Mouse (Mus musculus) brain, embryonic 18.5 days (tissue): ENCODE measurements around the gene Atg4c.

ENCODE experiments used
- DNase-seq: peaks from one replicate; pipeline ENCODE4 v3.0.0-alpha.2; 2012; ENCODE audit warnings: low read depth, low spot score

Gene Atg4c

DNA sequence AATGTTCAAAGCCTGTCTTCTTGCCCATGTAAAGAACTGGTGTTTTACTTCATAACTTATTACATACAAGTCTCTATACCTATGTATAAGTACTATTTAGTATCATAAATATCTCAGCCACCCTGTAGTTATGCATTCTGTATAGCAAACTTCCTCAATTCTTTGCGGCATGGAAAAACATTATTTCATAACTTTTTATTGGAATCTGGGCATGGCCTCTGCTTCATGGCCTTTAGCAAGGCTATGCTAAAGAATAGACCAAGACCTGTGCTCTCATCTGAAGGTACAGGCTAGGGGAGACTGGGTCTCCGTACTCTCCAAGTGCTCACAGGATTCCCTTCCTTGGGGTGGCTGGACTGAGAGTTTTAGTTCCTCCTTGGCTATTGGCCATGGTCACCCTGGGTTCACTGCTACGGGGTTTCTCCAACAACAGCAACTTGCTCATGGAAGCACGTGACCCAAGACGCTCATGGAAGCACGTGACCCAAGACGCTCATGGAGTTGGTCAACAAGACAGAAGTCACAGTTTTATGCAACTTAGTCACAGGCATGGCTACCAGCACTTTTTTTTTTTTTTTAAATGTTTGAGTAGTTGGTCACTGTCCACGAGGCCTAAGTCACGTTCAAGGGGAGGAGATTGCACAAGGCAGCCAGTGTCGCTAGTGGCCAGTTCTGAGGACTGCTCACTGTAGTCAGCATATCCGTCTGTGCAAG, 7.2 kb upstream of the Atg4c start:
- DNase-seq = no peak

DNA sequence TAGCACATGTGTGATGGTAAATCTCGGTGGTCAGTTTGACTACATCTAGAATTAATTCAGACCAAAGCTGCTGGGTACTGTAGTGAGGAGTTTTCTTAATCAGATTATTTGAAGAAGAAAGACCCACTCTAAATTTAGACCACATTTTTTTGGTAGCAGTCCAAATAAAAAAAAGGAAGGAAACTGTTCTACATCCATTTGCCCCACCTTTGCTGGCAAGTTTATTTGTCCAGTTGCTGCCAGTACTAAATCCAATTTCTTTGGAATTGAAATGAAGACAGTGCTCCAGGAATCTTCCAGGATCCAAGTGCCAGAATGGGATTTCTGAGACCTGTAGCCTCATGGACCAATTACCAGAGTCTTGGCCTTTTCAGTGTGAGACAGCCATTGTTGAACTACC, 1.1 kb upstream of the Atg4c start:
- no peak for DNase-seq

DNA sequence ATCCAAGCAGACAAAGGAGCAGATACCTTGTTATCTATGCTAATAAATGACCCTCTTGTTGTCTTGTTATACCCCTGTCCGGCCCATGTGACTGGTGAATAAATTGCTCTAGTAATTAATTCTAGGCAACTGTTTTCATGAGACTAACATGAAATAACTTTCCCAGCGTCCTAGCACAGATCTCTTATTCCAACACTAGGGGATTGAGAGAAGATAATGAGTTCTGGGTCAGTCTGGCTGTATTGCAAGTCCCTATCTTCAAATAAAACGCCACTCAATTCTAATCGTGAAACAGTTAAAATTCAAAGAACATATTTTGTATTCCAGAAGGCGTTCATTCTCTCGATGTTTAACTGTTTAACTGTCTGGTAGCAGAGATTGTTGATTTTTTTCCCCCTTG, 520 bp upstream of the Atg4c start:
- no peak for DNase-seq

DNA sequence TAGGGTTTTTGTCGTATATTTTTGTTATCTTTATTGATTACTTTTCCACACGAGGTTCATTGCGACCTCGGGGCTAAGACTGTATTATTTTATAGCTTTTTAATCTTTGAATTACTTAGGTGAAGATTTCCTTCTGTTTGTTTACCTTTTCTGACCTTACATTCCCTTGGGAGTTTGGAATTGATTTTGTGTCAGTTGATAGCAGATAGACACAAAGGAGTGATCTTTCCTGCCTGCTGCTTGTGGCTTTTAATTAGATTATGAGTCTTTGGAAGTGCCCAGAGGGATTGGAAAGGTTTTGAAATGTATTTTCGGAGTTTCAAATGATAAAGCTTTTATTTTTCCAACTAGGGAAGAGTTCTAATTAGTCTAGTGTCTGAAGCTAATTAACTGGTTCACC, 1.1 kb downstream of the Atg4c start:
- DNase-seq = no peak

DNA sequence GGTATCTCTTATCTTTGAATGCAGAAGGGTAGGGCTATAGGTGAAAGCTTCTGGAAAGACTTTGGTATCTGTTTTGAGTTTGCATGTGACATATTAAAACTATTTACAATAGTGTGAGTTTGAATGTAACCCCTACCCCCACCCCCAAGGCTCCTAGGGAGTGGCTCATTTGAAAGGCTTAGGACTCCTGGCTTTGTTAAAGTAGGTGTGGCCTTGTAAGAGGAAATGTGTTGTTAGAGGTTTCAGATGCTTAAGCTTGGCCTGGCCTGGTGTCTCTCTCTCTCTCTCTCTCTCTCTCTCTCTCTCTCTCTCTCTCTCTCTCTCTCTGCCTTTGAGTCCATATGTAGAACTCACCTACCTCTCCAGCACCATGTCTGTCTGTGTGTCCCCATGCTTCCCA, 5.0 kb downstream of the Atg4c start:
- no peak for DNase-seq

DNA sequence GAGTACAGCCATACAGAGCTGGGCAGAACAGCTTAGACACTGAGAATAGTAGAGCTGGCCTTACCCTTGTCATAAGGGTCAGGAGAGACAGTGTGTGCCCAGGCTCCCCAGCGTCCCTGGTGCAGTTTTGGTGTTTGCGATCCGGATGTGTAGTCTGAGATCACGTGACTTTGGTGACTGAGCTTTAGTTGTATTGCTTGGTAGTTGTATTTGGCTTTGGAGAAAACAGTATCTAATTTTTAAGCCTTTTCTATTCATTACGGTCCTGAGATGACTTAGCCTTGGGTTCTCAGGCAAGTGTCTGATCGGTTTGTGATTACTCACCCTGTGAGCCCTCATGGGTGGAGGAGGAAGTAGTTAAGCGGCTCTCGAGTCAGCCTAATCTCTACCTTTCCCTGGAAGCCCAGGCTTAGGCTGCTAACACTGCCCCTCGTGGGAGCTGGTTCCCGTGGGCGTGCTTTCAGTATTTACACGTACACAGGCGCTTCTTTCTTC, 6.1 kb downstream of the Atg4c start:
- DNase-seq = no peak

DNA sequence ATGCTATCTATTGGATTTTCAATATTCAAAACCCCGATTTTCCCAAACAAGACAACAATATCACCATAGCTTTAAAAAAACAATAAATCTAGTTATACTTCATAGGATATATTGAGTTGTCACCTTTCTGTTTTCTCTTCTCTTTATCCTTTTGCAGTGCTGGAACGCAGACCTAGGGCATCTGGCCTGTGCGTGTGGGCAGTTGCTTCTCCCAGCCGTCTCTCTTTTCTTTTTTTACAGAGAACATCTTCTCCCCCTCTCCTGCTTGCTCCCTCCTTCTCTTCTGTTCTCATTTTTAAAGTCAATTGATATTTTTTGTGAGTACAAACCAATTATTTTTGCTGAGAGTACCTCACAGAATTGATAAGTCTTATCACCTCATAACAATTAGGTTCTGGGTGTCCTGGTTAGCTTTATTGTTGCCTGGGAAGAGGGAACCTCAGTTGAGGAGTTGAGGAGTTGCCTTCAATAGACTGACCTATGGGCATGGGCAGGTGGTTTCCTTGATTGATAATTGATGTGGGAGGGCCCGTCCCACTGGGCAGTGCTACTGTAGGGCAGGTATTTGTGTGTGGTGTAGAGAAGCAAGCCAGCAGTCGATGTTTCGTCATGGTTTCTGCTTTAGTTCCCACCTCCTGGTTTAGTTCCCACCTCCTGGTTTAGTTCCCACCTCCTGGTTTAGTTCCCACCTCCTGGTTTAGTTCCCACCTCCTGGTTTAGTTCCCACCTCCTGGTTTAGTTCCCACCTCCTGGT, 6.8 kb downstream of the Atg4c start:
- DNase-seq = no peak

DNA sequence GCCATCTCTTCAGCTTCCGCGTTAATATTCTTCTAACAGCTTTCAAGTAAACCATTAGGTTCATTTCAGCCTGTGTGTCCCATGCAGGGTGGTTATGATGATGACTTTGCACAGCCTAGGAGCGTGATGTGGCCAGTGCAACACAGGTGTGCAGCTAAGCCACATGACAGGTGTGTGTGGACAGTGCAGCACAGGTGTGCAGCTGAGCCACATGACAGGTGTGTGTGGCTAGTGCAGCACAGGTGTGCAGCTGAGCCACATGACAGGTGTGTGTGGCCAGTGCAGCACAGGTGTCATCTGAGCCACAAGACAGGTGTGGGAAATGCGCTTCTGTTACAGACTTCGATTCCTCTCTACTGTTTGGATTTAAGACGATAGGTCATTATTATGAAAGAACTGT, 12.0 kb downstream of the Atg4c start:
- no peak for DNase-seq

DNA sequence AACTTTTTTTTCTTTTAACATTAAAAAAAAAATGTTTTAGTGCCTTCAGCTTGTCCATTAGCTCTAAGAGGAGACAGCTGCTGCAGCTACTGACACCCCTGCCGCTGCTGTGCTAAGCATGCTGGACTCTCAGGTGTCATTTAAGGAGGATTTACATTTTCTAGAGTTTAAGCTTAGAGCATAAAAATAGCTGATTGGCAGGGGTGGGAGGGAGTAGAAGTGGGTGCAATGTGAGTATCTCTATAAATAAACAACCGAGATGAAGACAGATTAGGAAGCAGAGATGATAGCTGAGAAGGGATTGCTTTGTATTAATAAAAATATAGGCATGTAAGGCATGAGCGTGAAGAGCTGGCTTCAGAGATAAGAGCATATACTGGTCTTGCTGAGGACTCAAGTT, 12.6 kb downstream of the Atg4c start:
- DNase-seq = no peak

DNA sequence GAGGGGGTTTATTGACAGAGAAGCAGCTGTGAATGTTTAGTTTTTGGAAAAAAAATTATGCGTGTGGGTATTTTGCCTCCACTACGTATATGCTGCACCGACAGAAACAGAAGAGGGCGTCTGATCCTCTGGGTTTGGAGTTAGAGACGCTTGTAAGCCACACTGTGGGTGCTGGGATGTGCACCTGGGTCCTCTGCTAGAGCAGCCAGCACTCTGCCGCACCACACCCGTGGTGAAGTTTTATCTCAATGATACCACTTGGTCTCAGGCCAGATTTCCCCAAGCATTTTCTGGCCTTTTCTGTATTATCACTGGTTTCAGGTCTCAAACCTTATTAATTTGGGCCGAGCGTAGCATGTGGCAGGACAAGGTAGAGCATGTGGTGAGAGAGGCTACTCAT, 16.4 kb downstream of the Atg4c start:
- DNase-seq = no peak

DNA sequence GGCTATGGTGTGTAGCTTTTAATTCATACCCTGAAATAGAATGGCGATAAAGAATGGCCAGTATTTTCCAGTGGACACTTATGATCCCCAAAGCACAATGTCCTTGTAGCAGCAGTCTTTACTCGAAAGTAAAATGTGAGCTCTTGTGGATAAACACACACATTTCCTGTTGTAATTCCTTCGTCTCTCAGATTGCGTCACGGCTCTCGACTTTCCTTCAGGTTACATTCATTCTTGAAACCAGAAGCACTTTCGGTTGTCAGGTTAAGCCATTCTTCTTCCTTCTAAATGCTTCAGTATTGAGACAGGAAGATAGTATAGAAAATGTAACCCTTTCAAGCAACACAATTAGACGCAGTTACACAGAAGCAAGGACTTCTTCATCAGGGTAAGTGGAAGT, 17.9 kb downstream of the Atg4c start:
- no peak for DNase-seq

DNA sequence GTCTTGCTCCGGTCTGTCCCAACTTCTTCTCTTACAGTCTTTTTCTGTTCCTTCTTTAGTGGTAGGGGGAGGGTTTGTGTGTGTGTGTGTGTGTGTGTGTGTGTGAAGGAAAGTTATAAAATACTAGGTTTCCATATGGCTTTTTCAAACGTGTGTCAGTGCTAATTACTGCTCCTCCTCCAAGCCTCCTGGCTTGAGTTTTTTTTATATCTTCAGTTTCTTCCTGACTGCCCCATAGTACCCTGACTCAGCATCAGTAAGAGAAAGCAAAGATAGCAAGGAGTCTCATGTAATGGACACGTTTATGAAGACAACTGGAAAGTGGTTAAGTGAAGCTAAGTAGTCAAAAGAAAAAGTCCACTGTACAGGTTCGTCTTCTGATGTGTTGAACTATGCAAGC, 19.4 kb downstream of the Atg4c start:
- DNase-seq = no peak

DNA sequence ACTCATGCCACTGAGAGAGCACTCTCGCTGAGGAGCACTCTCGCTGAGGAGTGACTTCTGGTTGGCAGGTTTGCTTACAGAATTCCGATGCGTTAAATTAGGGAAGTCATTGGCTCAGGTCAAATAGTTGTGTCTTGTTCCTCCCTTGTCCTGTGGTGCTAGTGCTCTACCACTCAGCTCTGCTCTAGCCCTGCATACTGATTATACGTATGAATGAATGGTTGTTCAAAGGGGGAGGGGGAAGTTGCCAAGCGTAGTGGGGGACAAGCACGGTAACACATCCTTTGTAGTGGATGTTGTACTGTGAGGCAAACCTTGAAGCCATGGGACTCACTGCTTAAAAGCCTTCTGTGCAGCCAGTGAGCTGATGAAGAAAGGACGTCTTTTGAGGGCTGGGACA, 28.5 kb downstream of the Atg4c start:
- no peak for DNase-seq

DNA sequence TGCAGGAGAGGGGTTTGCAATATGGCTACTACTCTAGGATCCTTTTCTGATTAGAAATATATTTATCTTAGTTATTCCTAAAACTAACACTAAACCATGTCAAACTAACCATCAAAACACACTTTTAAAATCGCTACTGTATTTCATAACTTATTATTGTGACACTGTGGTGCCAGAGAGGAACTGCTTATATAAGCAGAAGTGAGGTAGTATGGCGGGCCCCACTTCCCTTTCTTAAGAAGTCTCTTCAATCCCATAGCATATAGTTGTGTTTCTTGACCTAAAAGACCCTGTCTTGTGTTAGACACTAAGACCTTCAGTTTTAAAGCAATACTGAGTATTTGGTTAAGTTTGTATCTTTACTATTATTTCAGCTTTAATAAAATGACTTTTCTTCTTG, 31.1 kb downstream of the Atg4c start:
- no peak for DNase-seq

DNA sequence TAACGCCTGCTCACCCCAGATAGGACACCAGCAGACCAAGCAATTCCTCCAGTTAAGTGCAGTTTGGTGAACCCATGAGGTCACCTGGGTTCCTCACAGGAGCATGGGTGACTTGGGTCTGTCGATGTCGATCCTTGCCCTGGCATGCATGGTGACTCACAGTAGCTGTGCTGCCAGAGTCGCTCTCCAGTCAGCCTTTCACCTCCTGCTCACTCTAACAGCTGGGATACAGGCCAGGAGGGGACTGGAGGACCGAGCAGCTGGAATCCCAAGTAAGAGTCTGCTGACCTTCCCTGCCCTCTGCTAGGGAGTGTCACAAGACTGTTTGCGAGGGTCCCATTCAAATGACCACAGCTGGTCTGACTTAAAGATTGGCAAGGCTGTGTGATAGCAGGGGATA, 33.5 kb downstream of the Atg4c start:
- DNase-seq = no peak

DNA sequence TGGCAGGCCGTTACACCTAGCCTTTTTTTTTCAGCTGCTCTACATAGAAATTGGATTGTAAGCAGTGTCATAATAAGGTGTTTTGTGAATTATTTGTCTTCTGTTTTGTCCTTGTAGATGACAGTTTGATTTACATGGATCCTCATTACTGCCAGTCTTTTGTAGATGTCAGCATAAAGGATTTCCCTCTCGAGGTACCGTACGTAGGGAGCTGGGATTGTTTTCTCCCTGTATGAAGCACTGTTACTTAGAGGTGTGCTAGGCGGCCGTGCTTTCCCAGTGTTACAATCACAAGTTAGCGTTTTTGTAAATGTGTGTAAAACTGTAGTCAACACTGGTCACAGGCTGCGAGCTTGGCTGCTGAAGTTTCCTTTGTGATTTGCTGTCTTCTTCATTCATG, 35.6 kb downstream of the Atg4c start:
- DNase-seq = no peak

DNA sequence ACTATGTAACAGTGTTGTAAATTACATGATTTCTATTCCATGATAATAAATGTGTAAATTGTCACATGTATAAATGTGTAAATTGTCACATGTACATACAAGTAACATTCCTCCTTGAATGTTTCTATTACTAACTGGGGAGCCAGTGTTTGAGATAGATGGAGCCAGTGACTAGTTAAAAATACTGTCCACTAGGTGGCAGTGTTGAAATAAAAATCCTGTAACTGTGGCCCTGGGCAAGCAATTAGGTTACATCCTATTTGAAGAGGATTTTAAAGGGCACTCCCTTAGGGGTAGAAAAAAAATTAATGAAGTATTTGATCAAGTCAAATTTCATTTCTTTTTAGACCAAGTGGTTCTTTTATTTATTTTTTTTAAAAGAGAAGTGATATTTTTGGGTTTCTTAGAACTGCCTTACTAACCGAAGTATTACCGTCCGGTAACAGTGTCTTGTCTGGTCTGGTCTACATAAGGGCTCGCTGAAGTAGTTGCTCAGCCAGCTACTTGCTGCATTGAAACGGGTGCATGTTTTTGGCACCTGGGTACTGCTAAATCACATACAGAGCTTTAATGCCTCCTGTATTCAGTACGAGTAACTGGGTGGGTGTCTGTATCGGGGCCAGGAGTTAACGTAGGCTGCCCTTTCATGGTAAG, 41.6 kb downstream of the Atg4c start:
- DNase-seq = peak; percentile 42

DNA sequence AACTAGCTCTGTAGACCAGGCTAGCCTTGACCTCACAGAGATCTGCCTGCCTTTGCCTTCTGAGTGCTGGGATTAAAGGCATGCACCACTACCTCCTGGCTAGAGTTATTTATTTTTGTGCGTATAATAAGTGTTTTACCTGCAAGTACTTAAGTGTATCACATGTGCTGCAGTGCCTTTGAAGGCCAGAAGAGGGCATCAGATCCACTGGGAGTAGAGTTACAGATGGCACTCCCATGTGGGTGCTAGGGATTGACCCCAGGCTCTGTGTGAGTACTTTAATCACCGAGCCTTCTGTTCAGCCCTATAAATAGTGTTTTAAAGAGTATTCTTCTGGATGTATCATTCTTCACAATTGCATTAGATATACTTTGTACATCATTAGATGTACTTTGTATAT, 44.6 kb downstream of the Atg4c start:
- DNase-seq = no peak

DNA sequence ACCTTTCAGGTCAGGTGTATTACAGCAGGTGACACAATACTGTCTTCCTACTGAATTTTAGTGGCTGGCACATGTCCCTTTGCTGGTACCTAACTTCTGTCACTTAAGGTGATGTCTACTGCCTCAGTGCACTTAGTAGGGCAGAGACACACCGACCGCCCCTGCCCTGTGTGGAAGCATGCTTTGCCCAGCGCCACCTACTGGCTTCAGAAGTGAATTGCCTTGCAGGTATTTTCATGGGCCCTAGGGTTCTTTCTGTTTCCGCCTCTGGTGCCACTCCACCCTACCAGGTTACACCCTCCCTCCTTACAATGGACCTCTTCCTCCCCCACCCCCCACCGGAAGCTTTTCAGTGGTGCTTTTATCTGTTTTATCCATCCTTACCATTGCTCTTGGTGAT, 47.9 kb downstream of the Atg4c start:
- no peak for DNase-seq

DNA sequence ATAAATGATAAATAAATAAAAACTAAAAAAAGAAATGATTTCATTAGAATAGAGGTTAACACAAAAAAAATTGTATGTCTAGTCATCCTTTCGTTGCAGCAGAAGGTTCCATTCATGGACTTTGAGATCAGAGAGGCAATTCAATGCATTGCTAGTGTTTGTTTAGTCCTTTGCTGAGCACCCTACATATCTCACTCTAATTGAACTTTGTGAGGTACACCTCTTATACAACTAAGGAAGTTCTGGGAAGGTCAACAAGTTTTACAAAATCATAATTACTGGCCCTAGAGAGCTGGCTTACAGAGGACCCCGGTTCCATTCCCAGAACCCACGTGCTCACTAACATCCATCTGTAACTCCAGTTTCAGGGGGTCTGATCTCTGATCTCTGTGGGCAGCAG, 55.6 kb downstream of the Atg4c start:
- no peak for DNase-seq

DNA sequence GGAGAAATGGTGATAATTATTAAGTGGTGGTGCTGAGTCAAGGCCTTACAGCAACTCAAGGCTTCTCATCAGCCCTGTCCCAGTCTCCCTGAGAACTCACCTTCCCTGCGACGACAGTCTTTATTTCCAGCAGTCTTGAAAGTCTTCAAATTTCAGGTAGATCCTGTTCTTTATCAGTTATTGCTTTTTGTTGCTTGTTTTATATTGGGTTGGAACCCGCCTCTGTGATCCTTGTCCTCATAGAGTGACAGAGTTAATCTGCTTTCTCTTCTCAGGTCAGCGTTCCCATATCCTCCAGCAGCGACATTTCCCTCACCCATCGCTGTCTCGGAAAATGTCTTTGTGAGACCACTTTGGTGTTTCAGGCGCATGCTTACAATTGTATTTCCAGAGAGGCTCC, 56.1 kb downstream of the Atg4c start:
- DNase-seq = no peak

DNA sequence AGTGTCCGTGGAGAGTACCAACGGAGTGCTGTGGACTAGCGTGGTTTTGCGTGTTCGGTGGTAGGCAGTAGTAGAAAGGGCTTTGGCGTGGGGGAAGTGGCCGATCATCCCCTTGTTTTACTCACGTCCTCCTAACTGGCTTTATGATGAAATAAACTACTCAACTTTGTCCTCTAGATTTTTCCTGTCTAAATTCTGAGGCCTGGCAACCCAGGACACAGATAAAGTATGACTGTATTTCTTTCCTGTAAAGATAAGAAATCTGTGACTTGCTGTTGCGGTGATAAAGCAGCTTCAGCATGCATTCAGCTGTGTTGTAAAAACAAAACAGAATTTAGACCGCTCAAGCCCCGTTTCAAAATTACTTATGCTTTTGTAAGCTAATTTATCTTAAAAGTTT, 59.2 kb downstream of the Atg4c start:
- no peak for DNase-seq

DNA sequence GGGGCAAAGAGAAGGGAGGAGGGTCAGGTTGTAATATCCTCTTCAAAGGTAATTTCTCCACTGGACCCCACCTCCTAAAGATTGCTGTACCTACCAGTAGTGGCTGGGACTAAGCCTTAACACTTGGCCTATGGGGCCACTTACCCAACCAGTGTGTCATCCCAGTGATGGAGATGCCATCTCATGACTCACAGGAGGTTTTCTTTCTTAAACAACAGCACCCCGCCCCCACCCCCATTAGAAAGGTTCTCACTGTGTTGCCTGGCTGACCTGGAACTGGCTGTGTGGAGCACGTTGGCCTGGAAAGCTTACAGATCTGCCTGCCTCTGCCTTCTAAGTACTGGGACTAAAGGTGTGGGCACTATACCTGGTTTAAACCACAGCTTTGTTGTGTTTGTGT, 69.5 kb downstream of the Atg4c start:
- no peak for DNase-seq
